Mouse (Mus musculus) testis, postnatal 10 days (tissue): Measurements from ENCODE around the gene Mtmr1.

Experiments used
- DNase-seq: peaks from one replicate; pipeline ENCODE4 v3.0.0; 2021; ENCODE audit warnings: low spot score

Gene Mtmr1

DNA sequence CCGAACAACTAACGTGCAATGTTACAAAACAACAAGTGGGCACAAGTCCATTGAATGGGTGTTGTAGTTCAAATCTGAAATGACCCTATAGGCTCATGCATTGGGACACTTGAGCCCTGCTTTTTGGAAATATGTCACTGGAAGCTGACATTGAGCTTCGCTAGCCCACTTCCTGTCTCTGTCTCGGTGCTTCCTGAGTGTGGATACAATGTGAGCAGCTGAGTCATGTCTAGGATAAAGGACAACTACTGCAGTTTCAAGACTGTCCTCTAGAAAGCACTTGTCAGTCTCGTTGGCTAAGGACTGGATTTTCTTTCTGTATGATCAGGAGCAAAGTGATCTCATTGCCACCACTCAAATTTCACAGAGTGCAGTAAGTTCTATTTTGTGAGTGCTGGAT, 78.4 kb downstream of the Mtmr1 start:
- no peak for DNase-seq

DNA sequence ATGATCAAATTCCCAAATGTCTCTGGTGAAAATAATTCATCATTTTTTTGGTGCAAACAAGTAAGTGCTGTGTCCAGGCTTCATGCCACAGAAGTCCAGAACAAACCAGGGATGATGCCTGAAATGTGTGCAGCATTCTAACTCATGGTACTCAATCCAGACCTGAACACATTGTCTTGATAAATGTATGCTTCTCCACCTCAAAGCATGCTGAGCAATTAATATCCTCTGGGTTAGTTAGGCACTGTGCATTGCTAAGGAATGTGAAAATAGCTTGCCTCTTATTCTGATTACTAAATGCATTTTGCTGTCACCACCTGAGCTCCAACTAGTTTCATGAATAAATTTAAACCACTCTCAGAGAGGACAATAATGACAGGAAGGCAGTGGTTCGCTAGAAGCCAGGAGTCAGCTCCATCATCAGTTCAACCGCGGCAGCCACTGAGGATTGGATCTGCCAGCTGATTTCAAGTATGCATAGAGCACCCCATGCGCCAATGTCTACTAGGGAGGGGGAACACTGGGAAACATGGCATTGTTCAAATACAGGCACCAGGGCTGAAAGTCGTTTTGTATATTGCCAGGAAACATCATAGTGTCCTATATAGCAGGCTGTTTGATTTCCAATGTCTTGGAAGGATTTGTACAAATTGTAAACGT, 91.6 kb downstream of the Mtmr1 start:
- DNase-seq: no peak

DNA sequence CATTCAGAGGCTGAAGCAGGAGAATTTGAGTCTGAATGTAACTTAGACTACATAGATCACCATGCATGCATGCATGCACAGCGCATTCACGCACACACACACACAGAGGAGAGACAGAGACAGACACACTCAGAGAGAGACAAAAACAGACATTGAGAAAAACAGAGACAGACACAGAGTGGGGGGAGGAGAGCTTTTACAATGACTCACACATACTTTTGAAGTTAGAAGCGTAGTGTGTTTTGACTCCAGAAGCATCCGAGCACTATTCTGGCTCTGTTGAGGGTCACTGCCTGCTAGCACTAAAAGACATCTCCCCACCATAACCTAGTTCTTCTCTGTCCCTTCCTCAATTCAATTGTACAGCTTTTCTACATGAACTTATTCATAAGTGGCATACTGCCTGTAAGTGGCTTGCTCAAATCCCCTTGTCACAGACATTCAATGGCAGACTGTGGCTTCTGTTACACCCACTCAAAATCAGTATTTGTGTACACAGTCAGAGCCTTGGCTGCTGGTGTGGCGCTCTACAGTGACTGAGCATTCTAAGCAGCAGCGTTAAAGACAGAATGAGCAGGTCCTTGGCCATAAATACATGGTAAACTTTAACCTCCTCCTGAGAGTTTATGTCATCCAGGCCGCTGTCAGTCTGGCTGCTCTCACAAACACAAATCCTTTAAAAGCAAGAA, 99.7 kb downstream of the Mtmr1 start:
- no peak for DNase-seq

DNA sequence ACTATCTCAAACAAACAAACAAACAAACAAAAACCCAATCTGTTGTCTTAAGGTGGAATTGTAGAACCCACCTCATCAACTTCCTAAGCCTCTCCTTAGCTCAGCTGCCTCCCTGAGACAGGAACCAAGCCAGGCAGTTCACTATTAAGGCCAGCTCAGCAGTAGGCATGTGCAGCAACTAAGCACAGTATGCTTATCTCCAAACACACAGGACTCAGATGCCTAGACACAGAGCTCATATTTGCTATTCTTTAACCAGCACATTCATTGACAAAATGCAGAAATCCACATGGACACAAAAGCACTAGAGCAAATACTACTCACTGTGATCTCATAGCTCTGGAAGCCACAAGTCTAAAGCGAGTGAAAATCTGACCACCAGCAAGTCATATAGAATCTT, 100.9 kb downstream of the Mtmr1 start:
- no peak for DNase-seq

DNA sequence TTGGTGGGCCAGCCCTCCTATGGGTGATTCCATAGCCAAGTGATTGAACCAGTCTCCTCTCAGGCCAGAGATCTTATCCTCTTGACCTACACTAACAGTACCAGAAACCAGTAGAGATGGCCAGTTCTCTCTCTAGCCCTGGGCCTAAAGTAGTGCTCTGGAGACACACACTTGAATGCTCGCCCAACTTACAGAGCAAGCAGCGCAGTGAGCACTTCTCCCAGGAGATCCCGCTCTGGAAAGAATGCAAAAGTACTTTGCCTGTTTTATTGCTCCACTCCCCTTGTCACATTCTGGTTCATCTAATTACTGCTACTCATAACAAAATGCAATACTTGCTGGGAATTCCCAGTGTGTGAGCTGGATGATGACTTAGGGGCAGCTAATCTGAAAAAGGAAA, 102.9 kb downstream of the Mtmr1 start:
- DNase-seq: no peak
